Mouse (Mus musculus): ENCODE results near the gene Myo9b. TPM values are rescaled to one million over a fixed set of nuclear protein-coding genes. Genes with fewer than 3 reads are reported as not detected.

Gene Myo9b
- polyA plus RNA-seq, 1 experiment from 2014 or later = 24.2 TPM

DNA sequence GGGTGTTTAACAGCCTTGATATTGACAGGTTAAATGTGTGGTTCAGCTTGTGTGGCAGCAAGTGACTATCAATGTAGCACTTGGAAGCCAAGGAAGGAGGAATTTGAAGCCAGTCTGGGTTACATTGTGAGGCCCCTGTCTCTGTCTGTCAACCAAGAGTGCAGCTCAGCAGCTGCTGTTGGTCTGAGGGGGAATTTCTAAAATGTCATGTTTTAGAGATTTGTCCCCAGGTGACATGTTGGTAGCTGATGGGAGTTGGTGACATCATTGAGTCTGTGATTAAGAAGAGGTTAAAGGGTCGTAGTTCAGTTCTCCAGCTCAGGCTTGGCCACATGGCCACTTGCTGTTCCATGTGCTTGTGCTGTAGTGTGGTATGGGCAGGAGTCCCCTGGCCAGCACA lies 24.9 kb downstream of the Myo9b start:
- H3K9ac ChIP-seq = no peak overlapping the region
- WGBS = 81% methylated on average over 1 of the region's 1 CpGs

DNA sequence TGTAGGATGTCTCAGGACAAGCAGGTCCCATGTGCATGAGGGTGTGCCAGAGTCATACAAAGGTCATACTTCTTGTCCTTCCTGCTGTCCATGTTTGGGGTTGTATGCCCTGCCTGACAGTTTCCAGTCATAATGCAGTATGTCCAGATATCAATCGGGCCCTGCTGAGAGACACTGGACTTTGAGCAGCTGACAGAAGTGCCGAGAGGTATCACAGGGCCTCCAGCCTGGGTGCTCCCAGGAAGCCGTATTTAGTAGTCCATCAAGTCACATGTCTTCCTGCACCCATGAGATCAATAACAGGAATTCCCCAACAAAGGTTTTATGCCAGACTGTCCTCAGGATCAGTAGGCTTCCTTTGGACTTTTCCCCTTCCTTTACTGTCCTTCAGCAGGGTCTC lies 27.2 kb downstream of the Myo9b start:
- WGBS = 86% methylated on average over 3 of the region's 3 CpGs

More for the DNA sequence above, 24.9 kb downstream of the Myo9b start:
- DNase-seq (no peak), ATAC-seq (ENCODE audit: insufficient read depth) (no peak)
- TF ChIP-seq CTCF (IDR thresholded peaks at IDR 0.05; ENCODE audit: low read depth) = no peak
- Histone ChIP-seq H3K9me3 (ENCODE audit: low read depth, low read length) (no peaks in the 10 kb centered on the region), H3K4me3 (ENCODE audit: low read depth, low read length) (no peak overlapping the region), H3K27ac (ENCODE audit: low read depth) (no peak overlapping the region), H3K4me2 (no peak overlapping the region), H3K4me1 (ENCODE audit: insufficient read depth) (no peaks in the 10 kb centered on the region), H3K27me3 (ENCODE audit: insufficient read depth, low read length) (no peaks in the 10 kb centered on the region), H3K36me3 (ENCODE audit: insufficient read depth) (peaks cover 13% of the 10 kb centered on the region; the same call in 1 of the 2 replicates)

DNA sequence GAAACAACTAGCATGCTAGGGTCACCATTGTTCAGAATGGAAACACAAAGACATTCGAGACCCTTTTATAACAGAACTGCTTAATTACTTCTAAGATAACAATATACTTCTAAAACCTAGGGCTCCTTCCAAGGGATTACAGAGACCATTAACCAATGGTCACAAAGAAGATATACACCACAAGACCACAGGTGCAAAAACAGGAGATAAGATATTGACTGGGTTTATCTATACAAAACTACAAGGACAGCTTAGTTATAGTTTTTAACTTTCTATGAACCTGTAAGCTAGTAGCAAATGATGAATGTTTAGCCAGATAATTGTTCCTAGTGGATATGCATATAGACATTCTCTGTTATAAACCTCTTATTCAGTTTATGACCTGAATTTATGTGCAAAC lies 30.3 kb downstream of the Myo9b start:
- H3K9ac ChIP-seq = no peak overlapping the region
- ATAC-seq (ENCODE audit: insufficient read depth) (no peak), DNase-seq (no peak)
- H3K27ac ChIP-seq (ENCODE audit: low read depth) = no peak overlapping the region
- no peak overlapping the region for H3K4me3 ChIP-seq (ENCODE audit: low read depth, low read length)
- H3K36me3 ChIP-seq (ENCODE audit: insufficient read depth) = 0 out of 2 replicates have a peak, but pooled peaks cover 6% of the 10 kb centered on the region
- H3K4me1 ChIP-seq (ENCODE audit: insufficient read depth) = no peaks in the 10 kb centered on the region
- no peaks in the 10 kb centered on the region for H3K27me3 ChIP-seq (ENCODE audit: insufficient read depth, low read length)
- no peak for TF ChIP-seq CTCF (IDR thresholded peaks at IDR 0.05; ENCODE audit: low read depth)
- WGBS = 95% methylated on average over 1 of the region's 1 CpGs
- no peak overlapping the region for H3K4me2 ChIP-seq
- H3K9me3 ChIP-seq (ENCODE audit: low read depth, low read length) = no peaks in the 10 kb centered on the region

More for the DNA sequence above, 27.2 kb downstream of the Myo9b start:
- Histone ChIP-seq H3K36me3 (ENCODE audit: insufficient read depth) (0 out of 2 replicates have a peak, but pooled peaks cover 8% of the 10 kb centered on the region), H3K27ac (ENCODE audit: low read depth) (no peak overlapping the region), H3K9me3 (ENCODE audit: low read depth, low read length) (no peaks in the 10 kb centered on the region), H3K4me2 (no peak overlapping the region), H3K9ac (no peak overlapping the region), H3K4me3 (ENCODE audit: low read depth, low read length) (no peak overlapping the region), H3K4me1 (ENCODE audit: insufficient read depth) (no peaks in the 10 kb centered on the region), H3K27me3 (ENCODE audit: insufficient read depth, low read length) (no peaks in the 10 kb centered on the region)
- no peak for ATAC-seq (ENCODE audit: insufficient read depth)
- no peak for TF ChIP-seq CTCF (IDR thresholded peaks at IDR 0.05; ENCODE audit: low read depth)
- no peak for DNase-seq

DNA sequence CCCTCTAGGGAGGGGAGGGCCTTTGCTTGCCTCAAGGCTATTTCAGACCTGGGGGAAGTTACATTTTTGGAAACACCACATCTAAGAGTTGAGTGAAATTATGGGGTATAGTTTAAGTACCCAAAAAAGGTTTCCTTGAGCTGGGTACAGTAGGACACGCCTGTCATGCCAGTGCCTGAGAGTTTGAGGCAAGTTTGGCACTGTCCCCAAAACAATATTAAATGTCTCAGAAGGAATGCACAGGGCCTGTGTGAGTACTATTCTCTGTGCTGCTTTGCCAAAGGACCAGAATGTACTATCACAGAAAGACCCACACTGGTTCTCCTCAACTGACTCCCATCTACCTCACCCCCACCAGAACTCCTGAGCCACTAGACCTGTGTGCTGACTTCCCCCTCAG lies 31.1 kb downstream of the Myo9b start:
- no peak overlapping the region for H3K4me2 ChIP-seq
- H3K27ac ChIP-seq (ENCODE audit: low read depth) = no peak overlapping the region
- DNase-seq (no peak), ATAC-seq (ENCODE audit: insufficient read depth) (no peak)
- H3K36me3 ChIP-seq (ENCODE audit: insufficient read depth) = 0 out of 2 replicates have a peak, but pooled peaks cover 6% of the 10 kb centered on the region
- H3K9ac ChIP-seq = no peak overlapping the region
- no peak for TF ChIP-seq CTCF (IDR thresholded peaks at IDR 0.05; ENCODE audit: low read depth)
- H3K4me3 ChIP-seq (ENCODE audit: low read depth, low read length) = no peak overlapping the region
- H3K4me1 ChIP-seq (ENCODE audit: insufficient read depth) = no peaks in the 10 kb centered on the region
- 84% methylated on average over 1 of the region's 1 CpGs for WGBS
- no peaks in the 10 kb centered on the region for H3K27me3 ChIP-seq (ENCODE audit: insufficient read depth, low read length)
- no peaks in the 10 kb centered on the region for H3K9me3 ChIP-seq (ENCODE audit: low read depth, low read length)

DNA sequence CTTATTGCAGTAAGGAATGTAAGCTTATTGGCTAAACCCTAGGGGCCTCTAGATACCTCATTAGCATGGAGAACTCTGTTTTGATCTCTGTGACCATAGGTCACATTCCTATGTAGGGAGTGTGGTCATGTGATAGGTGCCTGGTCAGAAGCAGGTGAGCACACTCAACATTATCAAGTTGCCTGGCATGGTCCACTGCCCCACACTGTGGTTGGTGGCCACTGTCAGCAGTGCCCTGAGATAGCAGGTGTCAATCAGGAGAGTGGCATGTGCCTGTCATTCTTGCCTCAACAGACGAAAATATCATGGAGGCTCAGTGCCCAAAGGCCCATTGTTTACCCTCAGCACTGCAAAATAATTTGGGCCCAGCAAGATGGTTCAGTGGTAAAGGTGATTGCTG lies 33.5 kb downstream of the Myo9b start:
- Histone ChIP-seq H3K9ac (no peak overlapping the region), H3K27ac (ENCODE audit: low read depth) (no peak overlapping the region), H3K36me3 (ENCODE audit: insufficient read depth) (0 out of 2 replicates have a peak, but pooled peaks cover 6% of the 10 kb centered on the region), H3K27me3 (ENCODE audit: insufficient read depth, low read length) (no peaks in the 10 kb centered on the region), H3K4me2 (no peak overlapping the region), H3K4me3 (ENCODE audit: low read depth, low read length) (no peak overlapping the region), H3K4me1 (ENCODE audit: insufficient read depth) (no peaks in the 10 kb centered on the region), H3K9me3 (ENCODE audit: low read depth, low read length) (no peaks in the 10 kb centered on the region)
- WGBS = 68% methylated on average over 1 of the region's 1 CpGs
- no peak for ATAC-seq (ENCODE audit: insufficient read depth)
- no peak for DNase-seq
- no peak for TF ChIP-seq CTCF (IDR thresholded peaks at IDR 0.05; ENCODE audit: low read depth)

DNA sequence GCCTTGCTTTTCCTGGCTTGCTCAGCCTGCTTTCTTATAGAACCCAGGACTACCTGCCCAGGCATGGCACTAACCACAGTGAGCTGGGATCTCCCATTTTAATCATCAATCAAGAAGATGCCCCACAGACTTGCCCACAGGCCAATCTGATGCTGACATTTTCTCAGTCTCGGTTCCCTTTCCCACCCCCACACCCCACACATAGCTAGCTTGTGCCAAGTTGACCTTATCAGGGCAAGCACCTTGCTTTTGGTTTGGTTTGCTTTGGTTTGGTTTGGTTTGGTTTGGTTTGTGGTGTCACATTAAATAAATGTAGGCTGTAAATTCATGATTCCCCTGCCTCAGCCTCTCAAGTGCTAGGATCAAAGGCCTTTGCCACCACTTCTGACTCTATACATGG lies 34.9 kb downstream of the Myo9b start:
- Histone ChIP-seq H3K27me3 (ENCODE audit: insufficient read depth, low read length) (no peaks in the 10 kb centered on the region), H3K9me3 (ENCODE audit: low read depth, low read length) (no peaks in the 10 kb centered on the region), H3K36me3 (ENCODE audit: insufficient read depth) (0 out of 2 replicates have a peak, but pooled peaks cover 6% of the 10 kb centered on the region), H3K4me1 (ENCODE audit: insufficient read depth) (0 out of 2 replicates have a peak, but pooled peaks cover 4% of the 10 kb centered on the region), H3K27ac (ENCODE audit: low read depth) (no peak overlapping the region), H3K4me2 (no peak overlapping the region), H3K9ac (no peak overlapping the region), H3K4me3 (ENCODE audit: low read depth, low read length) (no peak overlapping the region)
- no peak for DNase-seq
- no peak for ATAC-seq (ENCODE audit: insufficient read depth)
- 93% methylated on average over 1 of the region's 1 CpGs for WGBS
- no peak for TF ChIP-seq CTCF (IDR thresholded peaks at IDR 0.05; ENCODE audit: low read depth)

DNA sequence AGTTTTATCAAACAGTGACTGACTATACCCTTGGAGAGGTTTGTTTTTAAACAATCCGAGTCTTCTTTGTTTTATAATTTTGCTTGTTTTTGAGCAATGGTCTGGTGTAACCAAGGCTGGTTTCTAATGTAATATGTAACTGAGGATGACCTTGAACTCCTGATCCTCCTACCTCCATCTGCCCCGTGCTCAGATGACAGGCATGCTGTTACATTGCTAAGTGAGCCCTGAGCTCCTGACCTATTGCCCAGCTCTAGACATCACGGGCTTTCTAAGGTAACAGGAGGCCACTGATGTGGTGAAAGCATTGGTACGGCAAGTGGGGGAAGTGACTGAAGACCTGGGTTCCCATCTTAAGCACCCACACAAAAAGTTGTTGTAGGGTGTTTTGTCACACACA lies 35.4 kb downstream of the Myo9b start:
- Histone ChIP-seq H3K27me3 (ENCODE audit: insufficient read depth, low read length) (no peaks in the 10 kb centered on the region), H3K4me2 (no peak overlapping the region), H3K4me1 (ENCODE audit: insufficient read depth) (0 out of 2 replicates have a peak, but pooled peaks cover 7% of the 10 kb centered on the region), H3K4me3 (ENCODE audit: low read depth, low read length) (no peak overlapping the region), H3K9me3 (ENCODE audit: low read depth, low read length) (no peaks in the 10 kb centered on the region), H3K36me3 (ENCODE audit: insufficient read depth) (0 out of 2 replicates have a peak, but pooled peaks cover 6% of the 10 kb centered on the region), H3K27ac (ENCODE audit: low read depth) (no peak overlapping the region), H3K9ac (no peak overlapping the region)
- no peak for DNase-seq
- no peak for ATAC-seq (ENCODE audit: insufficient read depth)
- TF ChIP-seq CTCF (IDR thresholded peaks at IDR 0.05; ENCODE audit: low read depth) = no peak
- 80% methylated on average over 4 of the region's 4 CpGs for WGBS
